In genomic region chr9:121872062-121872683, GRCm38 (mm10) we compare ENCODE assay signal across 23 mouse cellular contexts. TPM values are rescaled to one million over a fixed set of nuclear protein-coding genes. Genes with fewer than 3 reads are reported as not detected.
"Had no signal": no experiment of that assay in that cellular context is flagged by ENCODE, and none has a peak within 500 bp of the region (broad histone marks: within the 10 kb centered on the region; RNA-seq: fewer than 3 reads in every experiment).

No protein-coding gene starts in this region.

- H3K36me3 ChIP-seq: limb, embryonic 13.5 days; liver, embryonic 15.5 days; midbrain, embryonic 13.5 days; neural tube, embryonic 15.5 days had no signal

- ATAC-seq: inflammation-experienced regulatory T-cells, adult 6 months; midbrain, embryonic 13.5 days had no signal

- H3K9ac ChIP-seq: limb, embryonic 13.5 days; liver, embryonic 15.5 days; lung, embryonic 14.5 days; midbrain, embryonic 13.5 days; neural tube, embryonic 15.5 days had no signal

- H3K4me3 ChIP-seq: layer of hippocampus, adult 2 months; limb, embryonic 13.5 days; liver, embryonic 15.5 days; megakaryocyte, embryonic 14.5 days; midbrain, embryonic 13.5 days; myocyte; neural tube, embryonic 15.5 days had no signal

- DNase-seq: kidney, adult 8-10 months; kidney, postnatal 36 days; left cerebral cortex, postnatal 4 days; lung, embryonic 14.5 days; lung, postnatal 10 days; right cerebral cortex, adult 18-20 months; right cerebral cortex, postnatal 25 days; thymus, postnatal 36 days had no signal

- H3K9me3 ChIP-seq: limb, embryonic 13.5 days; liver, embryonic 15.5 days; megakaryocyte, embryonic 14.5 days; midbrain, embryonic 13.5 days; neural tube, embryonic 15.5 days had no signal

- H3K27ac ChIP-seq: layer of hippocampus, adult 2 months; limb, embryonic 13.5 days; liver, embryonic 15.5 days; macrophage; midbrain, embryonic 13.5 days; neural tube, embryonic 15.5 days had no signal

- H3K27me3 ChIP-seq: midbrain, embryonic 13.5 days had no signal

- H3K4me2 ChIP-seq: limb, embryonic 13.5 days; liver, embryonic 11.5 days; liver, embryonic 15.5 days; lung, embryonic 14.5 days; midbrain, embryonic 13.5 days; neural tube, embryonic 15.5 days had no signal

- H3K4me1 ChIP-seq: liver, embryonic 15.5 days; midbrain, embryonic 13.5 days had no signal

RNA-seq across cellular contexts. Expression of gene Ackr2, which starts 26.0 kb away (rescaled TPM):
- polyA plus RNA-seq: inflammation-experienced regulatory T-cells, adult 6 months; macrophage had no signal

RNA-seq across cellular contexts. Expression of gene Ccdc13, which starts 32.9 kb away (rescaled TPM):
- polyA plus RNA-seq: inflammation-experienced regulatory T-cells, adult 6 months; liver, embryonic 15.5 days; macrophage had no signal

RNA-seq across cellular contexts. Expression of gene Cyp8b1, which starts 43.9 kb away (rescaled TPM):
- total RNA-seq: layer of hippocampus, adult 2 months; layer of hippocampus, postnatal 10 days; left cerebral cortex, adult 18-20 months; left cerebral cortex, postnatal 10 days; left cerebral cortex, postnatal 4 days had no signal
- polyA plus RNA-seq: inflammation-experienced regulatory T-cells, adult 6 months; kidney, embryonic 16.5 days; limb, embryonic 13.5 days; liver, embryonic 11.5 days; lung, embryonic 14.5 days; macrophage; midbrain, embryonic 13.5 days; myocyte; neural tube, embryonic 11.5 days; neural tube, embryonic 15.5 days had no signal
